Mouse (Mus musculus) mature B cell (primary cell): Measurements from ENCODE around the gene Igsf9b.

Experiments
- in situ Hi-C: fragments of 300-500 bp; cut with MboI; formaldehyde crosslinking; loops from 2 replicates; pipeline ENCODE4 v1.14.3; 2019

Gene Igsf9b

GRCm38 (mm10) chr9:27331538-27331937, 32.5 kb downstream of the Igsf9b start:
- in situ Hi-C loops: no loop called here

GRCm38 (mm10) chr9:27334895-27335294, 35.9 kb downstream of the Igsf9b start:
- in situ Hi-C loops: no loop called here

- in situ Hi-C loops: no loop called here
These were observed 38.1 kb downstream of the Igsf9b start for GRCm38 (mm10) chr9:27336962-27337636.

GRCm38 (mm10) chr9:27339168-27339567, 40.2 kb downstream of the Igsf9b start:
- in situ Hi-C loops: no loop called here

- in situ Hi-C loops: no loop called here
These were observed 47.7 kb downstream of the Igsf9b start for GRCm38 (mm10) chr9:27346541-27347269.

GRCm38 (mm10) chr9:27353082-27353481, 54.1 kb downstream of the Igsf9b start:
- in situ Hi-C loops: no loop called here

- in situ Hi-C loops: no loop called here
These were observed 58.9 kb downstream of the Igsf9b start for GRCm38 (mm10) chr9:27357893-27358292.

- in situ Hi-C loops: no loop called here
These were observed 68.2 kb downstream of the Igsf9b start for GRCm38 (mm10) chr9:27367231-27367630.

- in situ Hi-C loops: no loop called here
These were observed 70.1 kb downstream of the Igsf9b start for GRCm38 (mm10) chr9:27369108-27369507.

GRCm38 (mm10) chr9:27375746-27376145, 76.7 kb downstream of the Igsf9b start:
- in situ Hi-C loops: no loop called here

- in situ Hi-C loops: no loop called here
These were observed 87.9 kb downstream of the Igsf9b start for GRCm38 (mm10) chr9:27386951-27387350.

GRCm38 (mm10) chr9:27396500-27396899, 97.5 kb downstream of the Igsf9b start, which contains the start of gene Spata19:
Gene Spata19, plus strand, starts transcription at chr9:27396800.
- in situ Hi-C loops: no loop called here

GRCm38 (mm10) chr9:27401169-27401568, 102.2 kb downstream of the Igsf9b start:
- in situ Hi-C loops: no loop called here
